Mouse (Mus musculus): ENCODE data around the gene Tmtc2.

GRCm38 (mm10) chr10:105350301-105350700, 223.9 kb downstream of the Tmtc2 start:
- no peak for TF ChIP-seq ZNF384 (IDR thresholded peaks at IDR 0.05; ENCODE audit: low read depth, low read length)
- no peak for TF ChIP-seq HCFC1 (IDR thresholded peaks at IDR 0.05; ENCODE audit: borderline replicate concordance, insufficient read depth, low read length)
- TF ChIP-seq ZC3H11A (IDR thresholded peaks at IDR 0.05; ENCODE audit: borderline replicate concordance, low read depth, low read length) = no peak

Measured in ES-E14 (cell line).